Mouse (Mus musculus) stomach, postnatal 0 days (tissue): ENCODE measurements around the gene Rab28. TPM values are rescaled to one million over a fixed set of nuclear protein-coding genes. Genes with fewer than 3 reads are reported as not detected.

Experiments
- ATAC-seq: fragments of 200-750 bp; cut with Nextera tagmentation; 2 replicates; pipeline ENCODE4 v1.8.0; 2017; ENCODE audit not compliant: low FRiP score, low TSS enrichment
- DNase-seq: peaks from one replicate; pipeline ENCODE4 v3.0.0-alpha.2; 2016; ENCODE audit warnings: low spot score
- H3K27ac ChIP-seq: fragments of 300-500 bp; sonication (generic); replicated peaks from 2 replicates; pipeline ENCODE4 v1.5.1; 2014; ENCODE audit warnings: mild to moderate bottlenecking, control low read depth
- H3K27me3 ChIP-seq: fragments of 300-500 bp; sonication (generic); 2 replicates; pipeline ENCODE4 v1.6.1; 2014; ENCODE audit warnings: low read length; ENCODE audit not compliant: control insufficient read depth, insufficient read depth
- H3K36me3 ChIP-seq: fragments of 300-500 bp; sonication (generic); 2 replicates; pipeline ENCODE4 v1.6.1; 2014; ENCODE audit warnings: low read length, mixed read lengths; ENCODE audit not compliant: control insufficient read depth, insufficient read depth
- H3K4me1 ChIP-seq: fragments of 300-500 bp; sonication (generic); replicated peaks from 2 replicates; pipeline ENCODE4 v1.6.1; 2014; ENCODE audit warnings: antibody characterized with exemption; ENCODE audit not compliant: control insufficient read depth, insufficient read depth
- H3K4me2 ChIP-seq: fragments of 300-500 bp; sonication (generic); replicated peaks from 2 replicates; pipeline ENCODE4 v1.6.1; 2014; ENCODE audit warnings: low read depth, mild to moderate bottlenecking, control low read depth, moderate library complexity
- H3K4me3 ChIP-seq: fragments of 300-500 bp; sonication (generic); 2 replicates; pipeline ENCODE4 v1.5.1; 2014; ENCODE audit warnings: low read depth, low read length, control low read depth
- H3K9ac ChIP-seq: fragments of 300-500 bp; sonication (generic); 2 replicates; pipeline ENCODE4 v1.6.1; 2014; ENCODE audit warnings: mild to moderate bottlenecking, low read length, control low read depth, mixed read lengths
- H3K9me3 ChIP-seq: fragments of 300-500 bp; sonication (generic); 2 replicates; pipeline ENCODE4 v1.6.1; 2016; ENCODE audit warnings: low read length; ENCODE audit not compliant: control insufficient read depth
- CTCF ChIP-seq: IDR thresholded peaks from 2 replicates; pipeline ENCODE4 v1.5.1; 2016; ENCODE audit warnings: antibody characterized with exemption, low read depth, mild to moderate bottlenecking, moderate library complexity
- EP300 ChIP-seq: optimal IDR thresholded peaks from 2 replicates; pipeline ENCODE3; 2016; ENCODE audit warnings: antibody characterized with exemption
- WGBS: fragments of 180-500 bp; shearing (Covaris S2); extraction: QIAGEN DNeasy Blood & Tissue Kit; methylation state at CpG from one replicate; pipeline ENCODE4 v1.1.7; 2014; 5-methylcytosine and 5-hydroxymethylcytosine counted together
- polyA plus RNA-seq: library from polyadenylated mRNA; unstranded; fragments of >200 nt; fragmentation: Nextera tagmentation; extraction: Ambion mirVana; gene quantifications from 2 replicates; pipeline ENCODE4 v1.2.1, GENCODE M21; 2015

Rab28 gene
- polyA plus RNA-seq, 1 experiment from 2014 or later: 44.4 TPM

DNA sequence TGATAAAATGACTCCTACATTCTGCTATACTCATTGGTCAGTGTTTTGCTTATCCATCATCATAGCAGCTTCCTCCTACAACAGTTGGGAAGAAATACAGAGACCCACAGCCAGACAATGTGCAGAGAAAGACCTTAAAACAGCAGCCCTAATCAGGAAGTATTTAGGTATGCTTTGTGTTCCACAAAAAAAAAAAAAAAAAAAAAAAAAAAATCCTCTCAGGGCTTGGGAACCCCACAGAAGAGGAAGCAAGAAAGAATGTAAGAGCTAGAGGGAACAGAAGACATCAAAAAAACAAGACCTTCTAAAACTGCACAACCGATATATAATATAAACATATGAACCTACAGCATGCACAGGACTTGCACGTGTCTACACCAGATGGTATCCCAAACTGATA is 24.0 kb downstream of the Rab28 start:
- Histone ChIP-seq H3K9ac (no peak overlapping the region), H3K4me1 (no peaks in the 10 kb centered on the region), H3K9me3 (no peaks in the 10 kb centered on the region), H3K4me2 (no peak overlapping the region), H3K36me3 (no peaks in the 10 kb centered on the region), H3K27ac (no peak overlapping the region), H3K27me3 (no peaks in the 10 kb centered on the region), H3K4me3 (no peak overlapping the region)
- no peak for DNase-seq
- TF ChIP-seq EP300 (no peak), CTCF (no peak)
- ATAC-seq: no peak
- 86% methylated on average over 2 of the region's 2 CpGs for WGBS

DNA sequence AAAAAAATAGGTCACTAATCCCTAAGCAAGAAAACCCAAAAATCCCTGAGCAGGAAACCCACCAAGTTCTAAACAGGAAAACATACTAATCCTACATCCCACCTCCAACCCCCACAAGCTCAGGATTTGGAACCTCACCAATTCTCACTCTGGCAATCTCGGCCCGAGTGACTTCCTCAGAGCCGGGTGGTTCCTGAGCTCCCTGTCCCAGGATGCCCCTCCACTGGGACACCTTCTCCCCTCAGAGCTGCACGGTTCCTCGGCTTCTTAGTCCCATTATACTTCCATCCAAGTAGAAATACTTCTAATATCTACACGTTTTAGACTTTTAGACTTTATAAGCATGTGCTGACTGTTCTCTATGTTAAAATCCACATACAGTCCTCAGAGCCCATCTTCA is 41.9 kb downstream of the Rab28 start:
- no peak overlapping the region for H3K4me3 ChIP-seq
- no peaks in the 10 kb centered on the region for H3K27me3 ChIP-seq
- H3K36me3 ChIP-seq: no peaks in the 10 kb centered on the region
- H3K4me2 ChIP-seq: no peak overlapping the region
- DNase-seq (no peak), ATAC-seq (no peak)
- 84% methylated on average over 6 of the region's 6 CpGs for WGBS
- H3K9me3 ChIP-seq: no peaks in the 10 kb centered on the region
- H3K27ac ChIP-seq: no peak overlapping the region
- H3K4me1 ChIP-seq: no peaks in the 10 kb centered on the region
- TF ChIP-seq CTCF: no peak
- no peak for TF ChIP-seq EP300
- no peak overlapping the region for H3K9ac ChIP-seq

DNA sequence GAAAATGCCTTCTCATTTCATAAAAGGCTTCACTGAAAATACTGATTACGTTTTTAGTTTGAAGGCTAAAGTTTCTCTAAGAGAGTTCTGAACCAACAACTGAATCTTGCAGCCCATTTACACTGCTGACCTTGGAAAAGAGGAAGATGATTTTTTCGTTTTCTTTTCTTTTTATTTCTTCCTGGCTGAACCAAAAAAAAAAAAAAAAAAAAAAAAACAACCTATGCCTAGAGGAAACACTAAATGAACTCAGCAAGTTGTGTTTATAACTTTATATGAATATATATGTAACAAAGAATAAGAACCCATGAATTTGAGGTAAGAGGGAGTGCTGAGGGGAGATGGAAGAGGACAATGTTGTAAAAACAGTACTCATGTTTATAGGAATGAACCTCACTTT is 71.2 kb downstream of the Rab28 start:
- Histone ChIP-seq H3K27ac (no peak overlapping the region), H3K4me1 (no peaks in the 10 kb centered on the region), H3K4me3 (no peak overlapping the region), H3K4me2 (no peak overlapping the region), H3K9ac (no peak overlapping the region), H3K36me3 (no peaks in the 10 kb centered on the region), H3K27me3 (no peaks in the 10 kb centered on the region), H3K9me3 (no peaks in the 10 kb centered on the region)
- WGBS: 72% methylated on average over 2 of the region's 2 CpGs
- ATAC-seq (no peak), DNase-seq (no peak)
- no peak for TF ChIP-seq EP300
- TF ChIP-seq CTCF: no peak

DNA sequence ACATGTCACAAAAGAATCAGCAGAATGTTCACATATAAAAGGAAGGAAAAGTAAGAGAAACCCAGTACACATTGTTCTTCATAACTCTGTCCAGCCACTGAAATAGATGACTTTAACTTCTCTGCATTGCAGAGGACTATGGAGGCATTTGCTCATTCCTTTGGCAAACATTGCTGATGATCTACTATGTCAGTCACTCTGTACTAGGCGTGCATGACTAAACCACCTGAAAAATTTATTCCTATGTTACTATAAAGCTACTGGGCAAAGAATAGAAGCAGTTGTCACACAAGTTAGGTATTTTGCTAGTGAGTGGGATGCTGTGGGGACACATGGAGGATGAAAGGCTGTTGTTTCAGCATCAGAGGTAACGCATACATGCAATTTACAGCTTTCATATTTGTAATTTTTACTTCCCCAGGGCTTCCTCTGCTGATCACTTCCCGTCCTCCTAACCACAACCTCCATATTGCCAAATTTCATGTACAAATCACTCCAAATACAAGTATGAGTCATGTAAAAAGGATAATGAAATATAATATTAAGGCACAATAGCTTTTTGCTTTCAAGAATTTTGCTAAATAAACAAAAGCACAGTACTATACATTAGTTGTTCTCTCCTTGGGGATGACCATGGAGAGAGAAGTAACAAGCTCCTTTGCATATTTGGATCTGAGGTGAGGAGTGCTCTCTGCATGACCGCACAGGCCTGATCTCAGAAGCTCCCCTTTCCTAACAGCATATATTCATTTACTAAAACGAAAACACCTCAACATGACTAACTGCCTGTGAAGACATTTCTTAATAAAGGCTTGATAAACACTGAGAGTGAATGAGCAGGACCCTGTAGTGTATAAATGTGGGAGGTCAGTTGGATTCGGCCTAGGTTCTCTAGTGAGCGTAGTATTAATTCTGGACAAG is 80.5 kb downstream of the Rab28 start:
- no peak for ATAC-seq
- no peak overlapping the region for H3K9ac ChIP-seq
- H3K4me2 ChIP-seq: no peak overlapping the region
- no peak for DNase-seq
- no peak for TF ChIP-seq EP300
- TF ChIP-seq CTCF: no peak
- no peaks in the 10 kb centered on the region for H3K36me3 ChIP-seq
- H3K27me3 ChIP-seq: no peaks in the 10 kb centered on the region
- no peaks in the 10 kb centered on the region for H3K9me3 ChIP-seq
- no peak overlapping the region for H3K4me3 ChIP-seq
- 77% methylated on average over 7 of the region's 7 CpGs for whole genome bisulfite sequencing
- no peak overlapping the region for H3K27ac ChIP-seq
- no peaks in the 10 kb centered on the region for H3K4me1 ChIP-seq

DNA sequence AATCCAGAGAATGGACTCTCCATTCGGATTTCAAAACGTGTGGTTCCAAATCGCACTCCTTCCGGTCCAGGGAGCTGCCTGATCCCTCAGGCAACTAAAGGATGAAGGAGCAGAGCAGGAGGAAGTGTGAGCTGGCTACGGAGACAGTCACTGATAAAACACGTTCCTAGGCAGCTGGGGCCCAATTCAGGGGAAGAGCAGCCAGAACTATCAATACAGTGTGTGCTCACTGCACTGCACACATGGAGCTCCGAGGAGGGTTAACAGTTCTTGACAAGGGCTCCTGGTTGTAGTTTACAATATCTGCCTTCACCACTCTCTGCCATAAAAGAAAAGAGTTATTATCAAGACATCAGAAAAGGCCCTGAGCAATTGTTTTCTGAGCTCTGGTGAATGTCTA is 82.4 kb downstream of the Rab28 start:
- DNase-seq (no peak), ATAC-seq (no peak)
- Histone ChIP-seq H3K9ac (no peak overlapping the region), H3K4me3 (no peak overlapping the region), H3K4me2 (no peak overlapping the region), H3K27me3 (no peaks in the 10 kb centered on the region), H3K4me1 (no peaks in the 10 kb centered on the region), H3K36me3 (no peaks in the 10 kb centered on the region), H3K9me3 (no peaks in the 10 kb centered on the region), H3K27ac (no peak overlapping the region)
- WGBS: 47% methylated on average over 7 of the region's 7 CpGs
- TF ChIP-seq EP300: no peak
- TF ChIP-seq CTCF: no peak

DNA sequence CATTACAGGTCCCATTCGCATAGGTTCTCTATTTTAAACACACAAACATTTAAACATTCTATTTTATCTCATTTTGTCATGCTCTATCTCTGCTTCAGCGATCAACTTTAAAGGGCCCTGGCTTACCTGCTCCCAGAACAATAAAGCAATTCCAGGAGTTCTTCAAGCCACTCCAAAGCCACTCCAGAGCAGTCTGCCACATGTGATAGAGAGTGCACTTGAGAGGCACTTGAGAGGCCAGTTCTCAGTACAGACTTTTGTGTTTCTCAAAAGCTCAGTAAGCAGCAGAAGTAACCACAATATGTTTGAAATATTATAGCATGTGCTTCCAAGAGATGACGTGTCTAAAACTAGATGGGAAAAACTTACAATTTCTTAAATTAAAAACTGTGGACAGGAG is 86.2 kb downstream of the Rab28 start:
- no peak overlapping the region for H3K9ac ChIP-seq
- DNase-seq: no peak
- H3K36me3 ChIP-seq: no peaks in the 10 kb centered on the region
- WGBS: 67% methylated on average over 3 of the region's 3 CpGs
- no peak overlapping the region for H3K27ac ChIP-seq
- ATAC-seq: no peak
- no peak overlapping the region for H3K4me2 ChIP-seq
- no peaks in the 10 kb centered on the region for H3K9me3 ChIP-seq
- H3K4me3 ChIP-seq: no peak overlapping the region
- H3K27me3 ChIP-seq: no peaks in the 10 kb centered on the region
- no peaks in the 10 kb centered on the region for H3K4me1 ChIP-seq
- no peak for TF ChIP-seq EP300
- no peak for TF ChIP-seq CTCF
